Mouse (Mus musculus) ES-E14 (cell line): ENCODE measurements around the gene Mgat3. TPM values are rescaled to one million over a fixed set of nuclear protein-coding genes. Genes with fewer than 3 reads are reported as not detected.

Experiments
- DNase-seq: peaks from one replicate; pipeline ENCODE4 v3.0.0-alpha.2; 2013; ENCODE audit warnings: low read depth, low spot score
- H3K27ac ChIP-seq: 2 replicates; pipeline ENCODE4 v1.5.1; 2012; ENCODE audit warnings: low read depth, mild to moderate bottlenecking, low read length, moderate library complexity, mixed read lengths; ENCODE audit not compliant: poor library complexity, insufficient read depth, severe bottlenecking
- H3K36me3 ChIP-seq: 2 replicates; pipeline ENCODE4 v1.6.1; 2012; ENCODE audit warnings: mild to moderate bottlenecking, low read length, moderate library complexity, mixed read lengths; ENCODE audit not compliant: control insufficient read depth, poor library complexity, insufficient read depth, severe bottlenecking
- H3K4me1 ChIP-seq, 2 experiments: fragments of 150-350 bp in 1 of 2; sonication (generic) in 1 of 2; 2 replicates each; pipeline ENCODE4 v1.6.1; 2012; ENCODE audit warnings: low read length in 2 of 2, mild to moderate bottlenecking in 1 of 2, mixed read lengths in 1 of 2; ENCODE audit not compliant: control insufficient read depth in 2 of 2, insufficient read depth in 2 of 2, poor library complexity in 1 of 2
- H3K4me3 ChIP-seq, 2 experiments: fragments of 150-350 bp in 1 of 2; sonication (generic) in 1 of 2; 2 replicates each; pipeline ENCODE4 v1.5.1; 2012; ENCODE audit warnings: low read length in 2 of 2, low read depth in 1 of 2, mild to moderate bottlenecking in 1 of 2, mixed read lengths in 1 of 2; ENCODE audit not compliant: insufficient read depth in 1 of 2, poor library complexity in 1 of 2, severe bottlenecking in 1 of 2
- H3K9ac ChIP-seq: 2 replicates; pipeline ENCODE4 v1.6.1; 2012; ENCODE audit warnings: low read depth, mild to moderate bottlenecking, low read length, mixed read lengths; ENCODE audit not compliant: poor library complexity, insufficient read depth, severe bottlenecking
- H3K9me3 ChIP-seq: fragments of 150-350 bp; sonication (generic); 2 replicates; pipeline ENCODE4 v1.6.1; 2012; ENCODE audit warnings: low read depth, mild to moderate bottlenecking, low read length; ENCODE audit not compliant: control insufficient read depth, insufficient read depth
- CHD2 ChIP-seq: IDR thresholded peaks from 2 replicates; pipeline ENCODE4 v1.6.1; 2014; ENCODE audit warnings: mild to moderate bottlenecking, low read depth, low read length, inconsistent platforms
- HCFC1 ChIP-seq: IDR thresholded peaks from 2 replicates; pipeline ENCODE4 v1.6.1; 2012; ENCODE audit warnings: low read length, inconsistent platforms, borderline replicate concordance; ENCODE audit not compliant: insufficient read depth
- MAFK ChIP-seq: IDR thresholded peaks from 2 replicates; pipeline ENCODE4 v1.6.1; 2014; ENCODE audit warnings: mild to moderate bottlenecking, low read depth, low read length, inconsistent platforms; ENCODE audit not compliant: insufficient read depth
- ZC3H11A ChIP-seq: IDR thresholded peaks from 2 replicates; pipeline ENCODE4 v1.6.1; 2012; ENCODE audit warnings: low read depth, mild to moderate bottlenecking, inconsistent platforms, low read length, borderline replicate concordance
- ZNF384 ChIP-seq: IDR thresholded peaks from 2 replicates; pipeline ENCODE4 v1.6.1; 2012; ENCODE audit warnings: low read depth, low read length, inconsistent platforms
- in situ Hi-C, 2 experiments: fragments of 600-800 bp; cut with MboI; formaldehyde crosslinking; loops; one replicate each; pipeline ENCODE4 v1.15.1; 2025; ENCODE audit warnings: low sequenced_read_pairs in 2 of 2, inconsistent platforms in 1 of 2; ENCODE audit not compliant: unreplicated experiment in 2 of 2
- total RNA-seq: library from RNA; depleted of rRNA; stranded (reverse); fragments of 300-350 nt; gene quantifications from 2 replicates; pipeline ENCODE4 v1.2.3, GENCODE M21; 2012

Mgat3 gene
- total RNA-seq, 1 experiment = 8.5 TPM

GRCm38 (mm10) chr15:80203406-80203805 is 29.9 kb downstream of the Mgat3 start:
- in situ Hi-C loops = no loop called here

GRCm38 (mm10) chr15:80206057-80206565 is 32.6 kb downstream of the Mgat3 start:
- TF ChIP-seq ZNF384 (no peak), HCFC1 (no peak), ZC3H11A (no peak), MAFK (no peak), CHD2 (no peak)
- H3K4me3 ChIP-seq = no peak overlapping the region
- no peaks in the 10 kb centered on the region for H3K9me3 ChIP-seq
- H3K36me3 ChIP-seq = no peaks in the 10 kb centered on the region
- in situ Hi-C loops = no loop called here
- H3K27ac ChIP-seq = no peak overlapping the region
- H3K4me1 ChIP-seq = peaks cover 0 to 2% of the 10 kb centered on the region in 2 experiments; a peak in 1 of 4 replicates
- no peak overlapping the region for H3K9ac ChIP-seq
- no peak for DNase-seq

More at GRCm38 (mm10) chr15:80203406-80203805, 29.9 kb downstream of the Mgat3 start:
- DNase-seq = peak; percentile 62
- peaks cover 0 to 4% of the 10 kb centered on the region in 2 experiments; a peak in 1 of 4 replicates for H3K4me1 ChIP-seq
- H3K9me3 ChIP-seq = no peaks in the 10 kb centered on the region
- no peaks in the 10 kb centered on the region for H3K36me3 ChIP-seq
- no peak overlapping the region for H3K9ac ChIP-seq
- TF ChIP-seq HCFC1 (no peak), CHD2 (no peak), MAFK (no peak), ZC3H11A (no peak), ZNF384 (no peak)
- H3K27ac ChIP-seq = no peak overlapping the region
- no peak overlapping the region for H3K4me3 ChIP-seq

- in situ Hi-C loops = no loop called here
- Histone ChIP-seq H3K36me3 (no peaks in the 10 kb centered on the region), H3K4me3 (no peak overlapping the region), H3K9me3 (no peaks in the 10 kb centered on the region), H3K27ac (no peak overlapping the region), H3K4me1 (peaks cover 0 to 6% of the 10 kb centered on the region in 2 experiments; a peak in 1 of 4 replicates), H3K9ac (no peak overlapping the region)
- no peak for DNase-seq
- TF ChIP-seq HCFC1 (no peak), MAFK (no peak), CHD2 (no peak), ZNF384 (no peak), ZC3H11A (no peak)
Measured at GRCm38 (mm10) chr15:80208446-80208845, 34.9 kb downstream of the Mgat3 start.

- H3K9ac ChIP-seq = no peak overlapping the region
- H3K4me3 ChIP-seq = no peak overlapping the region
- no peaks in the 10 kb centered on the region for H3K36me3 ChIP-seq
- TF ChIP-seq CHD2 (no peak), MAFK (no peak), ZNF384 (no peak), HCFC1 (no peak), ZC3H11A (no peak)
- H3K9me3 ChIP-seq = no peaks in the 10 kb centered on the region
- in situ Hi-C loops = no loop called here
- no peak overlapping the region for H3K27ac ChIP-seq
- peaks cover 2 to 10% of the 10 kb centered on the region in 2 experiments; a peak in 1 of 4 replicates for H3K4me1 ChIP-seq
- DNase-seq = no peak
Measured at GRCm38 (mm10) chr15:80213688-80214087, 40.2 kb downstream of the Mgat3 start.
